Mouse (Mus musculus): ENCODE measurements around the gene Zfp697. TPM values are rescaled to one million over a fixed set of nuclear protein-coding genes. Genes with fewer than 3 reads are reported as not detected.
"Not testable (repeated sequence)": the region's sequence is repeated elsewhere in the genome, so short reads cannot be mapped to it uniquely, and the experiment has no call there.

The Zfp697 gene
- polyA plus RNA-seq, 1 experiment from 2014 or later, result 16.4 TPM

GRCm38 (mm10) chr3:98383024-98383790, 946 bp downstream of the Zfp697 start:
- Histone ChIP-seq H3K4me2 (replicated peaks; ENCODE audit: low read depth, low read length) (peak overlapping the region; percentile 68), H3K9me3 (ENCODE audit: low read length) (no peaks in the 10 kb centered on the region), H3K4me1 (ENCODE audit: insufficient read depth, low read length) (peaks cover 51% of the 10 kb centered on the region), H3K27ac (ENCODE audit: low read length) (peak overlapping the region; percentile 93), H3K36me3 (ENCODE audit: insufficient read depth, low read length) (no peaks in the 10 kb centered on the region), H3K27me3 (ENCODE audit: insufficient read depth, low read length) (no peaks in the 10 kb centered on the region), H3K9ac (replicated peaks; ENCODE audit: low read length) (peak overlapping the region; percentile 93), H3K4me3 (ENCODE audit: low read length) (peak overlapping the region; percentile 93)
- 6% methylated on average over 21 of the region's 21 CpGs for WGBS
- peak; percentile 19 for ATAC-seq (ENCODE audit: low FRiP score, low TSS enrichment)

GRCm38 (mm10) chr3:98387086-98387485, 4.8 kb downstream of the Zfp697 start:
- Histone ChIP-seq H3K4me1 (ENCODE audit: insufficient read depth, low read length) (peaks cover 38% of the 10 kb centered on the region), H3K27ac (ENCODE audit: low read length) (no peak overlapping the region), H3K4me2 (replicated peaks; ENCODE audit: low read depth, low read length) (no peak overlapping the region), H3K36me3 (ENCODE audit: insufficient read depth, low read length) (no peaks in the 10 kb centered on the region), H3K9me3 (ENCODE audit: low read length) (no peaks in the 10 kb centered on the region), H3K4me3 (ENCODE audit: low read length) (no peak overlapping the region), H3K27me3 (ENCODE audit: insufficient read depth, low read length) (no peaks in the 10 kb centered on the region), H3K9ac (replicated peaks; ENCODE audit: low read length) (no peak overlapping the region)
- ATAC-seq (ENCODE audit: low FRiP score, low TSS enrichment), result no peak
- 40% methylated on average over 4 of the region's 4 CpGs for WGBS

- H3K9me3 ChIP-seq (ENCODE audit: low read length), result no peaks in the 10 kb centered on the region
- H3K27ac ChIP-seq (ENCODE audit: low read length), result no peak overlapping the region
- no peaks in the 10 kb centered on the region for H3K36me3 ChIP-seq (ENCODE audit: insufficient read depth, low read length)
- H3K9ac ChIP-seq (replicated peaks; ENCODE audit: low read length), result no peak overlapping the region
- no peak for ATAC-seq (ENCODE audit: low FRiP score, low TSS enrichment)
- H3K4me3 ChIP-seq (ENCODE audit: low read length), result no peak overlapping the region
- no peaks in the 10 kb centered on the region for H3K27me3 ChIP-seq (ENCODE audit: insufficient read depth, low read length)
- WGBS, result 67% methylated on average over 7 of the region's 7 CpGs
- peaks cover 38% of the 10 kb centered on the region for H3K4me1 ChIP-seq (ENCODE audit: insufficient read depth, low read length)
- no peak overlapping the region for H3K4me2 ChIP-seq (replicated peaks; ENCODE audit: low read depth, low read length)
These were observed 5.5 kb downstream of the Zfp697 start for GRCm38 (mm10) chr3:98387756-98388155.

- H3K4me1 ChIP-seq (ENCODE audit: insufficient read depth, low read length), result peaks cover 23% of the 10 kb centered on the region
- no peak overlapping the region for H3K27ac ChIP-seq (ENCODE audit: low read length)
- WGBS, result 34% methylated on average over 3 of the region's 3 CpGs
- no peak overlapping the region for H3K4me2 ChIP-seq (replicated peaks; ENCODE audit: low read depth, low read length)
- peak; percentile 57; the same call in 1 of the 2 replicates for ATAC-seq (ENCODE audit: low FRiP score, low TSS enrichment)
- H3K9me3 ChIP-seq (ENCODE audit: low read length), result no peaks in the 10 kb centered on the region
- H3K36me3 ChIP-seq (ENCODE audit: insufficient read depth, low read length), result no peaks in the 10 kb centered on the region
- no peak overlapping the region for H3K4me3 ChIP-seq (ENCODE audit: low read length)
- H3K27me3 ChIP-seq (ENCODE audit: insufficient read depth, low read length), result no peaks in the 10 kb centered on the region
- H3K9ac ChIP-seq (replicated peaks; ENCODE audit: low read length), result no peak overlapping the region
These were observed 7.0 kb downstream of the Zfp697 start for GRCm38 (mm10) chr3:98389305-98389704.

GRCm38 (mm10) chr3:98404268-98404895, 22.1 kb downstream of the Zfp697 start:
- WGBS, result 91% methylated on average over 9 of the region's 9 CpGs
- not testable (repeated sequence) for H3K4me1 ChIP-seq (ENCODE audit: insufficient read depth, low read length); H3K4me3 ChIP-seq (ENCODE audit: low read length); H3K4me2 ChIP-seq (replicated peaks; ENCODE audit: low read depth, low read length); H3K9ac ChIP-seq (replicated peaks; ENCODE audit: low read length); H3K9me3 ChIP-seq (ENCODE audit: low read length); H3K36me3 ChIP-seq (ENCODE audit: insufficient read depth, low read length); H3K27me3 ChIP-seq (ENCODE audit: insufficient read depth, low read length); H3K27ac ChIP-seq (ENCODE audit: low read length)
- ATAC-seq (ENCODE audit: low FRiP score, low TSS enrichment), result 0 out of 2 replicates have a peak, but pooled peaks have one; percentile 49

- not testable (repeated sequence) for ATAC-seq (ENCODE audit: low FRiP score, low TSS enrichment); H3K4me1 ChIP-seq (ENCODE audit: insufficient read depth, low read length); H3K4me2 ChIP-seq (replicated peaks; ENCODE audit: low read depth, low read length); H3K4me3 ChIP-seq (ENCODE audit: low read length); H3K27ac ChIP-seq (ENCODE audit: low read length); H3K27me3 ChIP-seq (ENCODE audit: insufficient read depth, low read length); H3K9ac ChIP-seq (replicated peaks; ENCODE audit: low read length); H3K36me3 ChIP-seq (ENCODE audit: insufficient read depth, low read length); H3K9me3 ChIP-seq (ENCODE audit: low read length)
- 85% methylated on average over 6 of the region's 6 CpGs for WGBS
These were observed 23.6 kb downstream of the Zfp697 start for GRCm38 (mm10) chr3:98405877-98406276.

GRCm38 (mm10) chr3:98406569-98407144, 24.4 kb downstream of the Zfp697 start:
- H3K4me3 ChIP-seq (ENCODE audit: low read length); H3K4me1 ChIP-seq (ENCODE audit: insufficient read depth, low read length); ATAC-seq (ENCODE audit: low FRiP score, low TSS enrichment); H3K9ac ChIP-seq (replicated peaks; ENCODE audit: low read length); H3K27me3 ChIP-seq (ENCODE audit: insufficient read depth, low read length); H3K4me2 ChIP-seq (replicated peaks; ENCODE audit: low read depth, low read length); H3K36me3 ChIP-seq (ENCODE audit: insufficient read depth, low read length); H3K27ac ChIP-seq (ENCODE audit: low read length); H3K9me3 ChIP-seq (ENCODE audit: low read length): not testable (repeated sequence)
- WGBS, result 72% methylated on average over 12 of the region's 12 CpGs

- WGBS, result 68% methylated on average over 5 of the region's 5 CpGs
- not testable (repeated sequence) for ATAC-seq (ENCODE audit: low FRiP score, low TSS enrichment); H3K36me3 ChIP-seq (ENCODE audit: insufficient read depth, low read length)
These were observed 25.1 kb downstream of the Zfp697 start for GRCm38 (mm10) chr3:98407261-98407780.

GRCm38 (mm10) chr3:98410619-98411580, 28.6 kb downstream of the Zfp697 start:
- not testable (repeated sequence) for H3K27me3 ChIP-seq (ENCODE audit: insufficient read depth, low read length); H3K36me3 ChIP-seq (ENCODE audit: insufficient read depth, low read length); H3K9ac ChIP-seq (replicated peaks; ENCODE audit: low read length); H3K27ac ChIP-seq (ENCODE audit: low read length); H3K4me3 ChIP-seq (ENCODE audit: low read length); H3K9me3 ChIP-seq (ENCODE audit: low read length); H3K4me2 ChIP-seq (replicated peaks; ENCODE audit: low read depth, low read length)
- peak; percentile 37; the same call in 1 of the 2 replicates for ATAC-seq (ENCODE audit: low FRiP score, low TSS enrichment)
- WGBS, result 86% methylated on average over 14 of the region's 27 CpGs
- H3K4me1 ChIP-seq (ENCODE audit: insufficient read depth, low read length), result peaks cover 17% of the 10 kb centered on the region

More at GRCm38 (mm10) chr3:98407261-98407780, 25.1 kb downstream of the Zfp697 start:
- not testable (repeated sequence) for H3K27ac ChIP-seq (ENCODE audit: low read length); H3K9me3 ChIP-seq (ENCODE audit: low read length); H3K27me3 ChIP-seq (ENCODE audit: insufficient read depth, low read length); H3K4me2 ChIP-seq (replicated peaks; ENCODE audit: low read depth, low read length); H3K4me3 ChIP-seq (ENCODE audit: low read length); H3K4me1 ChIP-seq (ENCODE audit: insufficient read depth, low read length); H3K9ac ChIP-seq (replicated peaks; ENCODE audit: low read length)
